Comparison of ENCODE assay signal across 8 mouse cellular contexts in the genomic region with DNA sequence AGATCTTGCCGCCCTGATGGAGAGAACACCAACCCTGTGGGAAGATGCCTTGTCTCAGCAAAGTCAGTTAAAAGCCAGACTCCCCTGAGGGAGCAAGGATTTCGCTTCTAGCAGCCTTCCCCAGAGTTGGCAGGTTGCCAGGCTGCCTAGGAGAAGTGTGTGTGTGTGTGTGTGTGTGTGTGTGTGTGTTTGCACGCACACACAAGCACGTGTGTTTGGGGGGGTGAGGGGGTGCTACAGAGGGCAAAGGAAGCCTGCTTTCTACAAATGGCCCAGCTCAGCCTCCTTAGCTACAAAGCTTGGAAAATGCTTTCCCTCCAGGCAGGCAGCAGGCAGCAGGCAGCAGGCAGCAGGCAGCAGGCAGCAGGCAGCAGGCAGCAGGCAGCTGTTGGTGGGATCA. TPM values are rescaled to one million over a fixed set of nuclear protein-coding genes. Genes with fewer than 3 reads are reported as not detected.
DNase-seq lines count a peak whose midpoint lies in the region; ATAC-seq and TF ChIP-seq lines count a peak whose summit lies in the region.

No protein-coding gene starts in this region.

- ATAC-seq in hindbrain, embryonic 11.5 days (ENCODE audit: low FRiP score) = no peak
- ATAC-seq in limb, embryonic 15.5 days (ENCODE audit: insufficient number of reproducible peaks, low FRiP score, low TSS enrichment, low read depth) = no peak

- no peak overlapping the region for H3K4me2 ChIP-seq in hindbrain, embryonic 11.5 days (replicated peaks; ENCODE audit: low read depth, low read length)
- H3K4me2 ChIP-seq in limb, embryonic 15.5 days = no peak overlapping the region

- H3K9ac ChIP-seq in hindbrain, embryonic 11.5 days (ENCODE audit: low read depth, low read length) = no peak overlapping the region
- H3K9ac ChIP-seq in limb, embryonic 15.5 days = no peak overlapping the region

- H3K27ac ChIP-seq in cortical plate, adult 2 months (ENCODE audit: insufficient read depth, low read length) = no peak overlapping the region
- H3K27ac ChIP-seq in hindbrain, embryonic 11.5 days (ENCODE audit: low read depth, low read length) = no peak overlapping the region
- peak overlapping the region; percentile 62 for H3K27ac ChIP-seq in limb, embryonic 15.5 days

- H3K9me3 ChIP-seq in hindbrain, embryonic 11.5 days (ENCODE audit: control insufficient read depth, low read length) = no peaks in the 10 kb centered on the region
- no peaks in the 10 kb centered on the region for H3K9me3 ChIP-seq in limb, embryonic 15.5 days

- WGBS in hindbrain, embryonic 11.5 days = 10% methylated on average over 4 of the region's 4 CpGs
- 0% methylated on average over 4 of the region's 4 CpGs for WGBS in limb, embryonic 15.5 days

- no peak overlapping the region for H3K4me3 ChIP-seq in cortical plate, adult 2 months (ENCODE audit: insufficient read depth, low read length)
- no peak overlapping the region for H3K4me3 ChIP-seq in hindbrain, embryonic 11.5 days (ENCODE audit: low read depth, low read length)
- no peak overlapping the region for H3K4me3 ChIP-seq in limb, embryonic 15.5 days

- peaks cover 28% of the 10 kb centered on the region for H3K4me1 ChIP-seq in cortical plate, adult 2 months (ENCODE audit: control insufficient read depth, insufficient read depth, low read length)
- H3K4me1 ChIP-seq in hindbrain, embryonic 11.5 days (replicated peaks; ENCODE audit: control insufficient read depth, insufficient read depth, low read length) = peaks cover 28% of the 10 kb centered on the region
- H3K4me1 ChIP-seq in limb, embryonic 15.5 days = peaks cover 90% of the 10 kb centered on the region

- DNase-seq in gastrocnemius, postnatal 10 days = peak; percentile 68
- no peak for DNase-seq in gastrocnemius, postnatal 36 days
- DNase-seq in B cell, adult 2 months = peak; percentile 52 to 56
- DNase-seq in hindbrain, embryonic 11.5 days (ENCODE audit: low spot score) = peak; percentile 75
- peak; percentile 59 for DNase-seq in neural tube, embryonic 10.5 days (ENCODE audit: extremely low spot score, low spot score)
- no peak for DNase-seq in frontal cortex, postnatal 25 days (ENCODE audit: low spot score in 2 of 2)

- 0 out of 2 replicates have a peak, but pooled peaks have one; percentile 13 for TF ChIP-seq POLR2A in cortical plate, adult 2 months (IDR thresholded peaks at IDR 0.05; ENCODE audit: extremely low read depth, insufficient read depth, low read length)

- TF ChIP-seq CTCF in cortical plate, adult 2 months (IDR thresholded peaks at IDR 0.05; ENCODE audit: extremely low read depth, insufficient read depth, low read length) = no peak

- intact Hi-C loops in gastrocnemius, postnatal 36 days (cut with DNase I) = no loop called here

- H3K36me3 ChIP-seq in hindbrain, embryonic 11.5 days (ENCODE audit: control insufficient read depth, insufficient read depth, low read length) = no peaks in the 10 kb centered on the region
- no peaks in the 10 kb centered on the region for H3K36me3 ChIP-seq in limb, embryonic 15.5 days

- no peaks in the 10 kb centered on the region for H3K27me3 ChIP-seq in hindbrain, embryonic 11.5 days (ENCODE audit: control insufficient read depth, insufficient read depth, low read length)
- no peaks in the 10 kb centered on the region for H3K27me3 ChIP-seq in limb, embryonic 15.5 days

RNA-seq across cellular contexts. Expression of gene Kif21b, which starts 6.4 kb away (rescaled TPM):
- total RNA-seq in gastrocnemius, postnatal 10 days (2021) = 1 to 10 TPM; 1.1 to 2.0 TPM
- 1 to 10 TPM in 1 of 2 experiments, under 1 TPM in 1; 0.62 to 1.1 TPM for total RNA-seq in gastrocnemius, postnatal 36 days (2021)
- 42.5 and 44.4 TPM in 2 replicates for polyA plus RNA-seq in cortical plate, adult 2 months (2012; rRNA removed)
- polyA plus RNA-seq in hindbrain, embryonic 11.5 days (2014; fragmentation: Nextera tagmentation; extraction: Ambion mirVana) = 17.7 and 24.4 TPM in 2 replicates
- polyA plus RNA-seq in limb, embryonic 15.5 days (2015; fragmentation: Nextera tagmentation; extraction: Ambion mirVana) = 2.1 and 2.6 TPM in 2 replicates

Comparison
In these comparisons a context has a peak if more than half of its experiments do, and no peak if none do; other contexts are left out.
1. DNase-seq: peak in gastrocnemius, postnatal 10 days (single experiment), B cell, adult 2 months (2 of 2), hindbrain, embryonic 11.5 days (single experiment) and neural tube, embryonic 10.5 days (single experiment); none in gastrocnemius, postnatal 36 days (0 of 2) and frontal cortex, postnatal 25 days (0 of 2).